Mouse (Mus musculus) adrenal gland, adult 8-10 months (tissue): Measurements from ENCODE around the gene Micu1. TPM values are rescaled to one million over a fixed set of nuclear protein-coding genes. Genes with fewer than 3 reads are reported as not detected.
"Not testable (repeated sequence)": the region's sequence is repeated elsewhere in the genome, so short reads cannot be mapped to it uniquely, and the experiment has no call there.

Experiments used
- DNase-seq: peaks from one replicate; pipeline ENCODE4 v3.0.0; 2022
- total RNA-seq, 4 experiments: library from RNA; stranded (reverse); gene quantifications; 2 replicates each; pipeline ENCODE4 v1.2.4; 2022

Micu1 gene
- 10 to 100 TPM; 60.7 to 96.3 (median 74.9) TPM for total RNA-seq

DNA sequence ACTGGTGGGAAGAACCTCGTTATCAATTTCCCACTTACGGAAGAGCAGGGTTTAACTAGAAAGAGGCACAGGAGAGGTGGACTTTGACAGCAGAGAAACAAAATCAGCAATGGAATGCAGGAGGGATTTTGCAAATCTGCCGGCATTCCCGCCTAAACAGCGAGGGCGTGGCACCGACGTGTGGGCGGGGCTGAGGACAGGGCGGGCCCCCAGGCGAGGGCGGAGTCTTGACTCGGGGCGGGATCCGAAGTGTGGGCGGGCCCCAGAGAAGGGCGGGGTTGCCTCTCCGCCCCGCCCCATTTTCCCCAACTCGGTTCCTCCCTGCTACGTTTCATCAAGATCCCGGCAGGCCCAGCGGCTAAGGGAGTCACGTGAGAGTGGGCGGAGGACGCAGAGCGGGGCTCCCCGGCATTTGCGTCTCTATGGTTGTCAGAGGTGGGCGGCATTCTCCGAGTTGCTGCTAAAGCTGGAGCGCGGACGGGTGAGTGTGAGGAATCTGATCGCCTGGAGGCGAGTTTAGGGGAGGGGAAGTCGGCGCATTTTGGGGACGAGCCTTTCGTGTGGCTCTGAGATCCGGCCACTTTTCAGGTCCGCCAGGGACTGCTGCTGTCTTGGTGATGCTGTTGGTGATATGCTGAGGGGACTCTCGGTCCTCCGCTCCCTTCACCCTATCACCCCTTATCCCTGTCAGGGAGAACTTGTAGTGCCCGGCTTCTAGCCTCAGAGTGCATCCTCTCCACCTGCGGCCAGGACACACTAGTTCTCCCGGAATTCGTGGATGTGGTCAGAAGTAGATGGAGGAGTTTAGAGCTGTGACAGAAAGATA is at the start of gene Micu1:
TSS of gene Micu1 (plus strand) at position 271 of the 826 bp plus-strand sequence.
- DNase-seq, result peak; percentile 95

GRCm38 (mm10) chr10:59656799-59657198 is 45.5 kb upstream of the Micu1 start:
- no peak for DNase-seq

DNA sequence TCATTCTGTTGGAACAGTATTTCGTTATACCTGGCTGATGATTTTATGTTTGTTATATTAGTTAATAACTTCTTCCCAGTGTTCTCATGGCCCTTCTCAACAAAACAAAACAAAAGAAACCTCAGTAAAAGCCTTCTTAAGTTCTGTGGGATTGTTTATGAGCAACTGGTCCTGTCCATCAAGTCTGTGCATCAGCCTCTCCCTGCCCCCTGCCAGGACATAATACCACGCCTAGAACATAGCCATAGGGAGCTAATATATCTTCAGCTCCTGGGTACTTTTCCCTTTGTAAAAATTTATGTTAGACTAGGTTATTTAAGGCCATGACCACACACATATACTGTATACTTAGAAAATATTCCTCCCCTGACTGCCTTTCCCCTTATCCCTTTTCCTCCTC is 37.5 kb upstream of the Micu1 start:
- no peak for DNase-seq

GRCm38 (mm10) chr10:59665503-59666291 is 36.6 kb upstream of the Micu1 start:
- no peak for DNase-seq

DNA sequence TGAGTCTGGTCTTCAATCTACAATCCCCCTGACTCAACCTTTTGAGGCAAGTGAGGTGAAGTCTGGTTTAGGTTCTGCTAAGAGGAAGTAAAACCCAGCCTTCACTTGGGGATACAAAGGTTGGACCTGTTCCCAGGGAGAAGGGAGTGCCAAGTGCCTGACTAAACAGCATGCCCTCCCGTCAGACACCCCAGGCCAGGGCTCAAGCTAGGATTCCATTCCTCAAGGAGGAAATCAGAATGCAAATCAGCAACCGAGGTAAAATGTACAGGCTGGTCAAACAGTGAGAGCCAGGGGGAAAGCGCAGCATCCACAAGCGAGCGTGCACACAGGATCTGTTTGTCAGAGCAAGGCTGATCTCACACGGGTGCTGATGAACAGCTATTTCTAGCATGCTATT is 34.9 kb upstream of the Micu1 start:
- no peak for DNase-seq

DNA sequence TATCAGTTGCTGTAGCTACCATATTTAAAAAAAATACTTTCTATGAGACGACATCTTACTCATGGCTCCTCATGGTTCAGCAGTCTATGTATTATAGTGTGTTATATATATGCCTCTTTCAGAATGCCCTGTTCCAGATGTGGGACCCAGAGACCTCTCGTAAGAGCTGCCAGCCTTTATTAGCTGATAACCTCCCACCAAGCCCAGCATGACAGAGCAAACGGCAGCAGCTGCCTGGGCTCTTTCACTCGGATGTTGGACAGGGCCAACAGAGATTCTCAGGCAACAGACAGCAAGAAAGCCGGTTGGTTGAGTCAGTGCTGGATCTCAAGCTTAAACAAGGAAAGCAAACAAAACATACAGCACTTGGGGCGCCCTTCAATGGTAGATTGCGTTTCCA is 33.8 kb upstream of the Micu1 start:
- DNase-seq, result no peak

DNA sequence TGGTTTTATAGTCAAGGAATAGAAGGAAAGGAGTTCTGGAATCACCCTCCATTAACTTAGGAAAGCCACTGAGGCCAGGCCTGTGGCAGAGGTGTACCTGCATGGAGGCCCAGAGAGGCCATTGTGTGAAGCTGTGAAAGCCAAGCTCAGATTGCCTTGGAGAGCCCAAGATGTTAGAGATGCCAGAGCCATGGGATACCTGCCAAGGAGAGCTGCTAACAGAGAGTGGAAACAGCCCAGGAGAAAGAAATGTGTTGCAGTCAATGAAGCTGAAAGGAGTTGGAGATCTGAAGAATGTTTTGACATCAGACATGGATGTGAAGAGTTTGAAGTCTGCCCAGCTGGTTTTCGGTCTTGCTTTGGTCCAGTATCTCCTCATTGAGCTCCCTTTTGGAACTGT is 24.4 kb upstream of the Micu1 start:
- DNase-seq, result no peak

GRCm38 (mm10) chr10:59679189-59679588 is 23.1 kb upstream of the Micu1 start:
- DNase-seq, result no peak

DNA sequence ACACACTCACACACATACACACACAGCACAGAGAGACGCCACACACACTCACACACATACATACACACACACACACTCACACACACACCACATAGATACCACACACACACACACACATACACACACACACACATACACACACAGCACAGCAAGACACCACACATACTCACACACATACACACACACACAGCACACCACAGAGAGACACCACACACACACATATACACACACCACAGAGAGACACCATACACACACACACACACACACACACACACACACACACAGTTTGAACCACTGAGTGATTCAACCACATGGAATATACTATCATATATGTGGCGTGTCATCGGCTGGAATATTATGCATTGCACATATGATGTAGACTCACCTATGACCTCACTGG is 16.7 kb upstream of the Micu1 start:
- not testable (repeated sequence) for DNase-seq

GRCm38 (mm10) chr10:59687126-59687525 is 15.2 kb upstream of the Micu1 start:
- DNase-seq, result no peak

GRCm38 (mm10) chr10:59689836-59690235 is 12.4 kb upstream of the Micu1 start:
- no peak for DNase-seq

GRCm38 (mm10) chr10:59692441-59692840 is 9.8 kb upstream of the Micu1 start:
- no peak for DNase-seq

GRCm38 (mm10) chr10:59694104-59694503 is 8.2 kb upstream of the Micu1 start:
- DNase-seq, result no peak

DNA sequence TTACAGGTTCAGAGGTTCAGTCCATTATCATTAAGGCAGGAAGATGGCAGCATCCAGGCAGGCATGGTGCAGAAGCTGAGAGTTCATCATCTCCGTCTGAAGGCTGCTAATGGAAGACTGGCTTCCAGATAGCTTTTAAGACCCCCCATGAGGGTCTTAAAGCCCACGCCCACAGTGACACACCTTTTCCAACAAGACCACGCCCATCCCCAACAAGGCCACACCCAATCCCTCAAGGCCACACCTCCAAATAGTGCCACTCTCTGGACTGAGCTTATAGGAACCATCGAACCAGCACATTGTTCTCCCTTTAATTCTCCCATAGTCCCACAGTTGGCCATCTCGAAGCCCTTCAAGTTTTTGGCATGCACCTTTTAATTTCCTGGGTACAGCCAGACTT is 2.8 kb upstream of the Micu1 start:
- no peak for DNase-seq

DNA sequence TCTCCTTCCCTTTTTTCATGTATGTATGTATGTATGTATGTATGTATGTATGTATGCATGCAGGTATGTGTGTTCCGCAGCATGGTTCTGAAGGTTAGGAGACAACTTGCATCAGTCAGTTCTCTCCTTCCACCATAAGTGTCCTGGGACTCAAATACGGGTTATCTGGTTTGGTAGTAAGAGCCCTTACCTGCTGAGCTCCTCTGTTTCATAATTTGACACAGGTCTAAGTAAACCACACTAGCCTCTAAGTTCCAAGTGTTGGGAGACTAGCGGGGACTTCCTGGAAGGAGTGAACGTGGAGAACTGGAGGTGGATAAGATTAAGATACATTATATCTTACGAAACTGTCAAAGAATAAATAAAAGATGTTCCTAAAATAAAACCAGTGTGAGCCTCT is 472 bp upstream of the Micu1 start:
- DNase-seq, result no peak

DNA sequence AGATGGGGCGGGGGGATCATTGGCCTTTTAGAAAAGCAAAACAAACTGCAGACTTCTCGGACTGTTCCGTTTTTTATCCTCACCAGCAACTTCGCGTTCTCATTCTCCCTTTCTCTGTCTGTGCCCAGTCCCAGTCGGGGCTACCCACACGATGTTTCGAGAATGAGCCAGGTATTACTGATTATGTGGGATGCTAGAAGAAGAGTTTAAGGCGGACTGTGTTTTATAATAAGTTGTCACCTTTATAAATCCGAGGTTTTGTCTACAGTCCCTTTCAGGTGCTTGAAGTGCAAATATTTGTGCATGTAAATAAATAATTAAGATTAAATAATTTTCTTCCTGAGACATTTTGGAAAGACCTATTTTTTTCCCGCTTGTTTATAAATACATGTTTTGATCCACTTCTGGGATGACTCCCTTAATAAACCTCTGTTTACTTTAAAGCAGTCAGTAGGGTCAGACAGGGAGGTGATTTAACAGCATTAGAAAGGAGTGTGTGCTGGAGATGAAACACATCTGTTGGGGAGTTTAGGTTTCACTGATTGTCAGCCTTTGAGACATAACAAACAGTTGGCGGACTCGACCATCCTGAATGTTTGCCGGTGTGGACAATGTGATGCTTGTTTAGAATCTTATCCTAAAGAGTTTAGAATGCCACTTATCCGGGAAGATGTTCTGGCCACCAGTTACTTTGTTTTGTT is 933 bp downstream of the Micu1 start:
- DNase-seq, result no peak

- DNase-seq, result no peak
These were observed 4.8 kb downstream of the Micu1 start for GRCm38 (mm10) chr10:59706991-59707546.

- no peak for DNase-seq
These were observed 5.3 kb downstream of the Micu1 start for GRCm38 (mm10) chr10:59707595-59707994.

DNA sequence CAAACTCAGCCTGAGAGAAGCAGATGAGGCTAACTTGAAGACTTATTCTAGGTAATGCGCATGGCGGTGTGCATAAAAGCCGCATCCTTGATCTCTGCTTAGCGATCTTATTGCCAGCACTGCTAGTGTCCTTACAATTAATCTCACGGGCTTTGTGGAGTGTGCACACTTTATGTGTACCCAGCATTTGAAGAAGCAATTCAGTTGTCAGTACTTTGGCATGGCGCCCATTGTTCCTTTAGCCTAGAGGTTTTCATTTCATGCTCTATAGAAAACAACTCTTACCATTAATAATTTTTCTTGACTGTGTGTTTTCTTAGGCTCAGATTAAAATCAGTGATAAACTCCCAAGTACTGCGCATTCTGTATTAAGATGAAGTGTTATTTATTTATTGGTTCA is 7.0 kb downstream of the Micu1 start:
- DNase-seq, result no peak

DNA sequence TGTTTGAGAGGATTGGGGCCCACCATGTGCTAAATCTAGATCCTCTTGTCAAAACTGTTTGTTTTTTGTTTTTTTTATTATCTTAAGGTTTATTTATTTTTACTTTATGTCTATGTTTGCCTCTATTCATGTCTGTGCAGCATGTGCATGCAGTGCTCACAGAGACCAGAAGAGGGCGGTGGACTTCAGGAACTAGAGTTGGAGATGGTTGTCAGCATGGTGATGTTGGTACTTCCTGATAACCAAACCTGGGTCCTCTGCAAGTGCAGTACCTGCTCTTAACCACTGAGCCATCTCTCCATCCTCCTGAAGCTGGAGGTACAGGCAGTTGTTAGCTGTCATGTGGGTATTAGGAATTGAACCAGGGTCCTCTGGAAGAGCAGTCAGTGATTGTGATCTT is 8.0 kb downstream of the Micu1 start:
- no peak for DNase-seq

- no peak for DNase-seq
These were observed 9.8 kb downstream of the Micu1 start for GRCm38 (mm10) chr10:59712062-59712461.

DNA sequence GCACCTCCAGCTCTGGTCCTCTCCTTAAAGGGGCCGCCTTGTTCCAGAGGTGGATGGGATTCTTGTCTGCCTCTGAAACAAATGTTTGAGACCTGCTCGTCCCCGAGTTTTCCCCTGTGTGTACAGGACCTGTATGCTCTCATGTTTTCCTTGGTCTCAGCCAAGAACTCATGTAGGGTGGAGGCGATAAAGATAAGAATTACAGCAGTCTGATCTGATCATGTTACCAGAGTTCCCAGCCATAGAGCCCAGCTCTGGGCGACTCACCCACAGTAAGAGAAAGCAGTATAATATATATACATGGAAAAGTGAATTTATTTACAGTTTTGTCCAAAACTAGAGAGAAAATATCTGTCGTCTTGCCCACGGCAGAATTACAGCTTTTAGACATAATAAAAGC is 17.7 kb downstream of the Micu1 start:
- no peak for DNase-seq

GRCm38 (mm10) chr10:59721555-59721954 is 19.3 kb downstream of the Micu1 start:
- DNase-seq, result no peak
